7 mouse cellular contexts compared by ENCODE assay signal in genomic region chr15:97373203-97374084, GRCm38 (mm10).
A peak's percentile ranks its signal among the peaks of the same experiment; 100 is the strongest.
DNase-seq lines count a peak whose midpoint lies in the region; ATAC-seq and TF ChIP-seq lines count a peak whose summit lies in the region.

No protein-coding gene starts in this region.

- no peak overlapping the region for H3K4me3 ChIP-seq in embryonic facial prominence, embryonic 11.5 days (ENCODE audit: low read depth, low read length)
- H3K4me3 ChIP-seq in hindbrain, embryonic 11.5 days (ENCODE audit: low read depth, low read length): no peak overlapping the region
- peak overlapping the region; percentile 2 to 27; a peak in 3 of 4 replicates for H3K4me3 ChIP-seq in liver, embryonic 14.5 days (ENCODE audit: insufficient read depth in 1 of 2, low read depth in 2 of 2, low read length in 2 of 2)

- no peaks in the 10 kb centered on the region for H3K9me3 ChIP-seq in embryonic facial prominence, embryonic 11.5 days (replicated peaks; ENCODE audit: control insufficient read depth, low read length)
- H3K9me3 ChIP-seq in hindbrain, embryonic 11.5 days (ENCODE audit: control insufficient read depth, low read length): no peaks in the 10 kb centered on the region
- no peaks in the 10 kb centered on the region for H3K9me3 ChIP-seq in liver, embryonic 14.5 days (ENCODE audit: control insufficient read depth, low read length)

- 0 out of 2 replicates have a peak, but pooled peaks have one; percentile 39 for ATAC-seq in embryonic facial prominence, embryonic 11.5 days (replicated peaks; ENCODE audit: insufficient number of reproducible peaks, low FRiP score, low TSS enrichment, low read depth)
- ATAC-seq in hindbrain, embryonic 11.5 days (ENCODE audit: low FRiP score): 0 out of 2 replicates have a peak, but pooled peaks have one; percentile 45
- peak; percentile 29; the same call in 1 of the 2 replicates for ATAC-seq in liver, embryonic 14.5 days (ENCODE audit: insufficient read depth)

- no peak overlapping the region for H3K27ac ChIP-seq in embryonic facial prominence, embryonic 11.5 days (replicated peaks; ENCODE audit: low read depth, low read length)
- H3K27ac ChIP-seq in hindbrain, embryonic 11.5 days (ENCODE audit: low read depth, low read length): no peak overlapping the region
- no peak overlapping the region for H3K27ac ChIP-seq in liver, embryonic 14.5 days

- H3K4me2 ChIP-seq in embryonic facial prominence, embryonic 11.5 days (ENCODE audit: low read depth, low read length): peak overlapping the region; percentile 39
- H3K4me2 ChIP-seq in hindbrain, embryonic 11.5 days (replicated peaks; ENCODE audit: low read depth, low read length): peak overlapping the region; percentile 37
- peak overlapping the region; percentile 70 for H3K4me2 ChIP-seq in liver, embryonic 14.5 days (ENCODE audit: low read depth)

- DNase-seq in T-cell, adult 2 months (ENCODE audit: low spot score): peak; percentile 92
- DNase-seq in embryonic facial prominence, embryonic 11.5 days (ENCODE audit: low spot score): peak; percentile 41
- DNase-seq in hindbrain, embryonic 11.5 days (ENCODE audit: low spot score): peak; percentile 40
- no peak for DNase-seq in liver, embryonic 14.5 days (ENCODE audit: low read depth in 3 of 3, low spot score in 3 of 3)
- peak; percentile 44 for DNase-seq in neural tube, embryonic 10.5 days (ENCODE audit: extremely low spot score, low spot score)
- DNase-seq in cerebellum, postnatal 36 days: no peak
- DNase-seq in layer of hippocampus, adult 9-10 months (ENCODE audit: low spot score): no peak

- no peaks in the 10 kb centered on the region for H3K36me3 ChIP-seq in embryonic facial prominence, embryonic 11.5 days (replicated peaks; ENCODE audit: control insufficient read depth, insufficient read depth, low read depth, low read length)
- no peaks in the 10 kb centered on the region for H3K36me3 ChIP-seq in hindbrain, embryonic 11.5 days (ENCODE audit: control insufficient read depth, insufficient read depth, low read length)
- no peaks in the 10 kb centered on the region for H3K36me3 ChIP-seq in liver, embryonic 14.5 days (replicated peaks; ENCODE audit: control insufficient read depth, insufficient read depth, low read depth)

- 6% methylated on average over 25 of the region's 25 CpGs for WGBS in embryonic facial prominence, embryonic 11.5 days
- WGBS in hindbrain, embryonic 11.5 days: 14% methylated on average over 24 of the region's 25 CpGs
- 7% methylated on average over 25 of the region's 25 CpGs for WGBS in liver, embryonic 14.5 days (ENCODE audit: insufficient replicate concordance)

- TF ChIP-seq CTCF in liver, embryonic 14.5 days (IDR thresholded peaks at IDR 0.05; ENCODE audit: low read depth): no peak

- no peak for TF ChIP-seq EP300 in liver, embryonic 14.5 days (IDR thresholded peaks at IDR 0.05; ENCODE audit: low read depth)

- H3K9ac ChIP-seq in embryonic facial prominence, embryonic 11.5 days (replicated peaks; ENCODE audit: low read length): 0 out of 2 replicates have a peak overlapping the region, but pooled peaks have one; percentile 43
- H3K9ac ChIP-seq in hindbrain, embryonic 11.5 days (ENCODE audit: low read depth, low read length): no peak overlapping the region
- H3K9ac ChIP-seq in liver, embryonic 14.5 days (replicated peaks): peak overlapping the region; percentile 42

- H3K4me1 ChIP-seq in embryonic facial prominence, embryonic 11.5 days (ENCODE audit: control insufficient read depth, insufficient read depth, low read length): no peaks in the 10 kb centered on the region
- H3K4me1 ChIP-seq in hindbrain, embryonic 11.5 days (replicated peaks; ENCODE audit: control insufficient read depth, insufficient read depth, low read length): peaks cover 2% of the 10 kb centered on the region; the same call in 1 of the 2 replicates
- peaks cover 31 to 36% of the 10 kb centered on the region in 2 experiments for H3K4me1 ChIP-seq in liver, embryonic 14.5 days (replicated peaks; ENCODE audit: control insufficient read depth in 2 of 2, insufficient read depth in 2 of 2, low read length in 1 of 2)

- H3K27me3 ChIP-seq in embryonic facial prominence, embryonic 11.5 days (ENCODE audit: control insufficient read depth, insufficient read depth, low read length): no peaks in the 10 kb centered on the region
- H3K27me3 ChIP-seq in hindbrain, embryonic 11.5 days (ENCODE audit: control insufficient read depth, insufficient read depth, low read length): no peaks in the 10 kb centered on the region
- H3K27me3 ChIP-seq in liver, embryonic 14.5 days (ENCODE audit: control insufficient read depth, insufficient read depth, low read length): no peaks in the 10 kb centered on the region

Comparison
In these comparisons a context has a peak if more than half of its experiments do, and no peak if none do; other contexts are left out.
1. DNase-seq: peak in T-cell, adult 2 months (single experiment), embryonic facial prominence, embryonic 11.5 days (single experiment), hindbrain, embryonic 11.5 days (single experiment) and neural tube, embryonic 10.5 days (single experiment); none in liver, embryonic 14.5 days (0 of 3), cerebellum, postnatal 36 days (0 of 2) and layer of hippocampus, adult 9-10 months (single experiment).
2. H3K4me3 ChIP-seq: peak in liver, embryonic 14.5 days (2 of 2); none in embryonic facial prominence, embryonic 11.5 days (single experiment) and hindbrain, embryonic 11.5 days (single experiment).
3. Peak in every context shown above with its lines, with median percentiles within 50 percentile points of each other: ATAC-seq and H3K4me2 ChIP-seq.